Comparison of ENCODE assay signal across 8 mouse cellular contexts in genomic region chr7:141480842-141481497, GRCm38 (mm10). TPM values are rescaled to one million over a fixed set of nuclear protein-coding genes. Genes with fewer than 3 reads are reported as not detected.
DNase-seq lines count a peak whose midpoint lies in the region; ATAC-seq and TF ChIP-seq lines count a peak whose summit lies in the region.

No protein-coding gene starts in this region.

- 12% methylated on average over 10 of the region's 10 CpGs for WGBS in heart, adult 2 months
- 9% methylated on average over 10 of the region's 10 CpGs for WGBS in liver, embryonic 13.5 days (ENCODE audit: insufficient replicate concordance)

- H3K27ac ChIP-seq in heart, adult 2 months: no peak overlapping the region; the same call in 1 of the 2 replicates
- H3K27ac ChIP-seq in liver, embryonic 13.5 days: no peak overlapping the region

- TF ChIP-seq POLR2A in heart, adult 2 months (IDR thresholded peaks at IDR 0.05; ENCODE audit: insufficient read depth, low read depth, low read length): no peak; the same call in 1 of the 2 replicates

- intact Hi-C loops in heart, adult 2 months (cut with DNase I): loop anchor here (1.0 to 5.0 kb wide), 3 partner anchors 44 to 185 kb away; no protein-coding TSS in a partner anchor

- H3K9ac ChIP-seq in heart, adult 2 months (ENCODE audit: low read depth, low read length): no peak overlapping the region
- H3K9ac ChIP-seq in liver, embryonic 13.5 days: 0 out of 2 replicates have a peak overlapping the region, but pooled peaks have one; percentile 44

- TF ChIP-seq EP300 in heart, adult 2 months (IDR thresholded peaks at IDR 0.05; ENCODE audit: insufficient read depth, low read depth, low read length): peak; percentile 98

- H3K4me1 ChIP-seq in heart, adult 2 months (ENCODE audit: control insufficient read depth, insufficient read depth, low read length): peaks cover 31% of the 10 kb centered on the region
- peaks cover 57% of the 10 kb centered on the region for H3K4me1 ChIP-seq in liver, embryonic 13.5 days (replicated peaks)

- peak overlapping the region; percentile 48; the same call in 1 of the 2 replicates for H3K4me3 ChIP-seq in heart, adult 2 months
- H3K4me3 ChIP-seq in liver, embryonic 13.5 days (replicated peaks): peak overlapping the region; percentile 55

- TF ChIP-seq CTCF in heart, adult 2 months (IDR thresholded peaks at IDR 0.05): peak; percentile 96

- 0 out of 2 replicates have a peak, but pooled peaks cover 2% of the 10 kb centered on the region for H3K79me2 ChIP-seq in heart, adult 2 months (replicated peaks; ENCODE audit: control insufficient read depth, insufficient read depth, low read length)

- DNase-seq in 416B (ENCODE audit: low read depth) (peak; percentile 87), NIH3T3 (ENCODE audit: low read depth) (peak; percentile 77)
- DNase-seq in cerebellum, postnatal 36 days: peak; percentile 79 to 88
- DNase-seq in heart, adult 2 months: peak; percentile 73 to 75
- DNase-seq in kidney, adult 8-10 months: peak; percentile 71 to 75
- peak; percentile 59 for DNase-seq in liver, embryonic 13.5 days
- peak; percentile 57 for DNase-seq in neural tube, embryonic 10.5 days (ENCODE audit: extremely low spot score, low spot score)
- peak; percentile 87 for DNase-seq in thymus, postnatal 0 days (ENCODE audit: low spot score)

- peak overlapping the region; percentile 77 for H3K4me2 ChIP-seq in liver, embryonic 13.5 days

- no peaks in the 10 kb centered on the region for H3K36me3 ChIP-seq in heart, adult 2 months (ENCODE audit: control insufficient read depth, insufficient read depth, low read length)
- H3K36me3 ChIP-seq in liver, embryonic 13.5 days: peaks cover 3% of the 10 kb centered on the region; the same call in 1 of the 2 replicates

- no peaks in the 10 kb centered on the region for H3K27me3 ChIP-seq in heart, adult 2 months (ENCODE audit: control insufficient read depth, insufficient read depth, low read length)
- H3K27me3 ChIP-seq in liver, embryonic 13.5 days: peaks cover 28% of the 10 kb centered on the region

- no peaks in the 10 kb centered on the region for H3K9me3 ChIP-seq in liver, embryonic 13.5 days (replicated peaks)

- peak; percentile 48 for ATAC-seq in liver, embryonic 13.5 days (ENCODE audit: low read depth)

RNA-seq across cellular contexts. Expression of gene Tspan4, which starts 5.9 kb away (rescaled TPM):
- total RNA-seq in heart, adult 2 months (2021): 10 to 100 TPM; 17.1 to 40.0 TPM
- polyA plus RNA-seq in heart, adult 2 months (2012; rRNA removed): 61.9 and 77.5 TPM in 2 replicates
- 49.3 and 49.7 TPM in 2 replicates for polyA plus RNA-seq in liver, embryonic 13.5 days (2015; fragmentation: Nextera tagmentation; extraction: Ambion mirVana)
- 24.7 and 28.5 TPM in 2 replicates for polyA plus RNA-seq in thymus, postnatal 0 days (2015; fragmentation: Nextera tagmentation; extraction: Ambion mirVana)

RNA-seq across cellular contexts. Expression of gene Polr2l, which starts 6.0 kb away (rescaled TPM):
- 10 to 100 TPM; 71.7 to 82.8 TPM for total RNA-seq in heart, adult 2 months (2021)
- polyA plus RNA-seq in heart, adult 2 months (2012; rRNA removed): 62.6 and 64.4 TPM in 2 replicates
- 63.9 and 72.4 TPM in 2 replicates for polyA plus RNA-seq in liver, embryonic 13.5 days (2015; fragmentation: Nextera tagmentation; extraction: Ambion mirVana)
- 73.5 and 85.3 TPM in 2 replicates for polyA plus RNA-seq in thymus, postnatal 0 days (2015; fragmentation: Nextera tagmentation; extraction: Ambion mirVana)

RNA-seq across cellular contexts. Expression of gene Cd151, which starts 13.8 kb away (rescaled TPM):
- 100 to 1,000 TPM; 272 to 334 TPM for total RNA-seq in heart, adult 2 months (2021)
- 395 and 491 TPM in 2 replicates for polyA plus RNA-seq in heart, adult 2 months (2012; rRNA removed)
- polyA plus RNA-seq in liver, embryonic 13.5 days (2015; fragmentation: Nextera tagmentation; extraction: Ambion mirVana): 4.1 and 5.0 TPM in 2 replicates
- 11.7 and 13.0 TPM in 2 replicates for polyA plus RNA-seq in thymus, postnatal 0 days (2015; fragmentation: Nextera tagmentation; extraction: Ambion mirVana)

RNA-seq across cellular contexts. Expression of gene Cracr2b, which starts 20.1 kb away (rescaled TPM):
- total RNA-seq in heart, adult 2 months (2021): 10 to 100 TPM; 15.4 to 19.4 TPM
- 23.8 and 35.0 TPM in 2 replicates for polyA plus RNA-seq in heart, adult 2 months (2012; rRNA removed)
- polyA plus RNA-seq in liver, embryonic 13.5 days (2015; fragmentation: Nextera tagmentation; extraction: Ambion mirVana): 3.6 and 4.0 TPM in 2 replicates
- 6.1 and 8.9 TPM in 2 replicates for polyA plus RNA-seq in thymus, postnatal 0 days (2015; fragmentation: Nextera tagmentation; extraction: Ambion mirVana)

RNA-seq across cellular contexts. Expression of gene Pnpla2, which starts 26.0 kb away (rescaled TPM):
- total RNA-seq in heart, adult 2 months (2021): 100 to 1,000 TPM; 398 to 572 TPM
- polyA plus RNA-seq in heart, adult 2 months (2012; rRNA removed): 597 and 669 TPM in 2 replicates
- 11.9 and 13.8 TPM in 2 replicates for polyA plus RNA-seq in liver, embryonic 13.5 days (2015; fragmentation: Nextera tagmentation; extraction: Ambion mirVana)
- 49.2 and 50.5 TPM in 2 replicates for polyA plus RNA-seq in thymus, postnatal 0 days (2015; fragmentation: Nextera tagmentation; extraction: Ambion mirVana)

Comparison
In these comparisons a context has a peak if more than half of its experiments do, and no peak if none do; other contexts are left out.
1. RNA of gene Cd151, which starts 13.8 kb away (polyA plus RNA-seq): 395 to 491 TPM in heart, adult 2 months; 11.7 to 13.0 TPM in thymus, postnatal 0 days and 4.1 to 5.0 TPM in liver, embryonic 13.5 days; every median in the first group is over 10 times any median in the second.
2. Peak in every context shown above with its lines, with median percentiles within 50 percentile points of each other: DNase-seq.